Mouse (Mus musculus): ENCODE measurements at regions not wholly inside any gene's neighbourhood (a gene's known extent, or its start where the extent isn't known, plus 50 kb on each side); places are given as distances from the start of the nearest gene placed in this dataset.
"Not testable (repeated sequence)": the region's sequence is repeated elsewhere in the genome, so short reads cannot be mapped to it uniquely, and the experiment has no call there.

GRCm38 (mm10) chr5:109842186-109842978 is 80.8 kb upstream of the Gm15446 start:
- WGBS = 79% methylated on average over 7 of the region's 7 CpGs
- H3K4me3 ChIP-seq; H3K9ac ChIP-seq; H3K4me2 ChIP-seq; H3K36me3 ChIP-seq; H3K4me1 ChIP-seq; H3K27me3 ChIP-seq (replicated peaks); H3K27ac ChIP-seq (replicated peaks); ATAC-seq (ENCODE audit: extremely low read depth, insufficient number of reproducible peaks, low FRiP score, low TSS enrichment); H3K9me3 ChIP-seq: not testable (repeated sequence)

- not testable (repeated sequence) for H3K36me3 ChIP-seq; H3K27me3 ChIP-seq (replicated peaks); H3K27ac ChIP-seq (replicated peaks); ATAC-seq (ENCODE audit: extremely low read depth, insufficient number of reproducible peaks, low FRiP score, low TSS enrichment); H3K9me3 ChIP-seq; H3K4me1 ChIP-seq
- H3K9ac ChIP-seq = peak overlapping the region; percentile 77
- WGBS = 85% methylated on average over 2 of the region's 2 CpGs
- peak overlapping the region; percentile 61 for H3K4me3 ChIP-seq
- peak overlapping the region; percentile 69 for H3K4me2 ChIP-seq
These were observed 79.0 kb upstream of the Gm15446 start for GRCm38 (mm10) chr5:109844236-109844635.

- Histone ChIP-seq H3K36me3 (no peaks in the 10 kb centered on the region), H3K4me3 (peak overlapping the region; percentile 61), H3K4me2 (peak overlapping the region; percentile 69), H3K27me3 (replicated peaks) (no peaks in the 10 kb centered on the region), H3K9me3 (no peaks in the 10 kb centered on the region), H3K4me1 (no peaks in the 10 kb centered on the region; the same call in 1 of the 2 replicates), H3K27ac (replicated peaks) (no peak overlapping the region), H3K9ac (peak overlapping the region; percentile 77)
- 2% methylated on average over 15 of the region's 15 CpGs for WGBS
- ATAC-seq (ENCODE audit: extremely low read depth, insufficient number of reproducible peaks, low FRiP score, low TSS enrichment) = peak; percentile 73; the same call in 1 of the 2 replicates
These were observed 78.4 kb upstream of the Gm15446 start for GRCm38 (mm10) chr5:109844753-109845186.

- not testable (repeated sequence) for H3K4me3 ChIP-seq; H3K4me1 ChIP-seq; H3K9ac ChIP-seq; H3K27ac ChIP-seq (replicated peaks); H3K4me2 ChIP-seq; H3K9me3 ChIP-seq; H3K27me3 ChIP-seq (replicated peaks); ATAC-seq (ENCODE audit: extremely low read depth, insufficient number of reproducible peaks, low FRiP score, low TSS enrichment); H3K36me3 ChIP-seq
These were observed 72.0 kb upstream of the Gm15446 start for GRCm38 (mm10) chr5:109851225-109851624.

GRCm38 (mm10) chr5:109860402-109860801 is 62.8 kb upstream of the Gm15446 start:
- Histone ChIP-seq H3K36me3 (no peaks in the 10 kb centered on the region), H3K27me3 (replicated peaks) (no peaks in the 10 kb centered on the region), H3K27ac (replicated peaks) (no peak overlapping the region), H3K4me3 (no peak overlapping the region), H3K4me2 (no peak overlapping the region), H3K9ac (no peak overlapping the region), H3K9me3 (0 out of 2 replicates have a peak, but pooled peaks cover 2% of the 10 kb centered on the region), H3K4me1 (no peaks in the 10 kb centered on the region)
- ATAC-seq (ENCODE audit: extremely low read depth, insufficient number of reproducible peaks, low FRiP score, low TSS enrichment) = no peak
- WGBS = 71% methylated on average over 4 of the region's 4 CpGs

GRCm38 (mm10) chr5:109864517-109864916 is 58.7 kb upstream of the Gm15446 start:
- not testable (repeated sequence) for H3K4me3 ChIP-seq; H3K9me3 ChIP-seq; H3K27me3 ChIP-seq (replicated peaks); H3K36me3 ChIP-seq; H3K4me2 ChIP-seq; H3K9ac ChIP-seq; ATAC-seq (ENCODE audit: extremely low read depth, insufficient number of reproducible peaks, low FRiP score, low TSS enrichment); H3K27ac ChIP-seq (replicated peaks)
- peaks cover 12% of the 10 kb centered on the region for H3K4me1 ChIP-seq

GRCm38 (mm10) chr5:109865628-109866027 is 57.6 kb upstream of the Gm15446 start:
- H3K4me2 ChIP-seq = no peak overlapping the region
- H3K9me3 ChIP-seq = no peaks in the 10 kb centered on the region
- no peaks in the 10 kb centered on the region for H3K27me3 ChIP-seq (replicated peaks)
- H3K36me3 ChIP-seq = 0 out of 2 replicates have a peak, but pooled peaks cover 2% of the 10 kb centered on the region
- H3K4me1 ChIP-seq = peaks cover 12% of the 10 kb centered on the region
- no peak overlapping the region for H3K9ac ChIP-seq
- whole genome bisulfite sequencing = 75% methylated on average over 1 of the region's 1 CpGs
- ATAC-seq (ENCODE audit: extremely low read depth, insufficient number of reproducible peaks, low FRiP score, low TSS enrichment) = no peak
- no peak overlapping the region for H3K4me3 ChIP-seq
- H3K27ac ChIP-seq (replicated peaks) = no peak overlapping the region

- peak overlapping the region; percentile 79 for H3K4me3 ChIP-seq
These were observed 56.7 kb upstream of the Gm15446 start for GRCm38 (mm10) chr5:109866337-109867126.

GRCm38 (mm10) chr5:109867221-109867620 is 56.0 kb upstream of the Gm15446 start:
- not testable (repeated sequence) for ATAC-seq (ENCODE audit: extremely low read depth, insufficient number of reproducible peaks, low FRiP score, low TSS enrichment); H3K27me3 ChIP-seq (replicated peaks); H3K27ac ChIP-seq (replicated peaks); H3K9me3 ChIP-seq; H3K36me3 ChIP-seq
- Histone ChIP-seq H3K4me2 (peak overlapping the region; percentile 73), H3K4me1 (peaks cover 12% of the 10 kb centered on the region), H3K4me3 (peak overlapping the region; percentile 79), H3K9ac (peak overlapping the region; percentile 87)

More at GRCm38 (mm10) chr5:109866337-109867126, 56.7 kb upstream of the Gm15446 start:
- Histone ChIP-seq H3K4me1 (peaks cover 12% of the 10 kb centered on the region), H3K4me2 (peak overlapping the region; percentile 73), H3K9me3 (no peaks in the 10 kb centered on the region), H3K27ac (replicated peaks) (peak overlapping the region; percentile 48; the same call in 1 of the 2 replicates), H3K9ac (peak overlapping the region; percentile 87), H3K36me3 (0 out of 2 replicates have a peak, but pooled peaks cover 2% of the 10 kb centered on the region), H3K27me3 (replicated peaks) (no peaks in the 10 kb centered on the region)
- ATAC-seq (ENCODE audit: extremely low read depth, insufficient number of reproducible peaks, low FRiP score, low TSS enrichment) = peak; percentile 93
- WGBS = 0% methylated on average over 22 of the region's 22 CpGs

Measured in heart, embryonic 13.5 days (tissue).